Mouse (Mus musculus) mature B cell (primary cell): Measurements from ENCODE around the gene Gm21981.

Experiments used
- in situ Hi-C: fragments of 300-500 bp; cut with MboI; formaldehyde crosslinking; loops from 2 replicates; pipeline ENCODE4 v1.14.3; 2019

Gm21981 gene

DNA sequence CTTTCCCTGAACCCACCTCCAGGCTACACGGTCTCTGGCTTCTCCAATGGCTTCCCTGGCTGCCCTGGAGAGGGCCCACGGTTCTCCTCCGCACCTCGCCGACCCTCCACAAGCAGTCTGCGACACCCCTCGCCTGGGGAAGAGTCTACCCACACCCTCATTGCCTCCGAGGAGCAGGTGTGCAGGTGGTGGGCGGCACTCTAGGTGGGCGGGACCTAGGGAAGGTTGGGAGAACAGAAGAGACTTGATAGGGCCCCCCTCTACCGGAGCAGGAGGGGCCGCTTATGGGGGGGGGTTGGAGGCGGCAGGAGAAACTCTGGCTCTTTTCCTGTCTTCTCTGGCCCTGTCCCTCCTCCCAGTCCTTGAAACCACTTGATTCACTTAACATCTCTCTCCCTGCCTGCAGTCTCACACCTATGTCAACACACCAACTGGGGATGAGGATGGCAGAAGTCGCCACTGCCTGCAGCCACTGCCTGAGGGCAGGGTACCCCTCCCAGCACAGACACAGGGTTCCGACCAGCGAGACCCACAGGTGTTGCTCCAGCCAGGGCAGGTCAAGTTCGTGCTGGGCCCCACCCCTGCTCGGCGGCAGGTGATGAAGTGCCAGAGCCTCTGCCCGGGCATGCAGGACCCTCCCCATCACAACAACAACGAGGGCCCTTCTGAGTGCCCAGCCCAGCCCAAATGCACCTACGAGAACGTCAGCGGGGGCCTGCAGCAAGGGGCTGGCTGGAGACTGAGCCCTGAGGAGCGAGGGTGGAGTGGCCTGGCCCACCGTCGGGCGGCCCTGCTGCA lies 8.5 kb upstream of the Gm21981 start:
- in situ Hi-C loops = no loop called here

DNA sequence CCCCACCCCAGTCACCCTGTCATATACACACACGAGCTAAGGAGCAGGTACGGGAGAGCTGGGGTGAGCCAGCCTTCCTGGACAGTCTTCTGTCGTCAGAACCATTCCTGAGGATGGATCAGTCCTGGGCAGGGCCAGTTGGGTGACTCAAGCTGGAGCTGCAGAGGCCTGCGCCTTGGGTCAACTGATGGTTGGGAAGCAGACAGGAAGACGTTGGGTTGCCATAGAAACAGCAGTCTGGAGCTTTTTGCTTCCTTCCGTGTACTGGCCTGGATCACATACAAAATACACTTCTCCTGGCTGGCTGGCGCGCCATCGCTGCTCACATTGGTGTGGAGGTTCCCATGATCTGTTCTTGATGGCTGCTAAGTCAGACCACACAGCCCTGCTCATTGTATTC lies 7.5 kb upstream of the Gm21981 start:
- in situ Hi-C loops = no loop called here

DNA sequence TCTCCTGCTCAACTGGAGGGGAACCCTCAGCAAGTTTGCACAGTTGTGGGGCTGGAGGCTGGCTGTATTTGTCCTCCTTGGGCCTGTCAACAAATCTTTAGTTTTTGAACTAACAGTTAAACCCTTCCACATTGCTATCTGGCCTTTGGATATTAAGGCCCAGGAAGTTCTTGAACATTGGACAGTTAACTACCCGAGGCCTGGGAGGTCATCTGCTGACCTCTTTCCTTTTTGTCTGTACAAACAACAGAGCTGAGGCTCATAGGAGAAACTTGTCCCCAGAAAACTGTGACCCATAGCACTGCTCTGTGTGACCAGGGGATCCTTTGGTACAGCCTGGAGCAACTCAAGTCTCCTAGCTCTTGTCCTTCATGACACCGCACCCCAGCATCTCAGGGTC lies 4.8 kb upstream of the Gm21981 start:
- in situ Hi-C loops = no loop called here

DNA sequence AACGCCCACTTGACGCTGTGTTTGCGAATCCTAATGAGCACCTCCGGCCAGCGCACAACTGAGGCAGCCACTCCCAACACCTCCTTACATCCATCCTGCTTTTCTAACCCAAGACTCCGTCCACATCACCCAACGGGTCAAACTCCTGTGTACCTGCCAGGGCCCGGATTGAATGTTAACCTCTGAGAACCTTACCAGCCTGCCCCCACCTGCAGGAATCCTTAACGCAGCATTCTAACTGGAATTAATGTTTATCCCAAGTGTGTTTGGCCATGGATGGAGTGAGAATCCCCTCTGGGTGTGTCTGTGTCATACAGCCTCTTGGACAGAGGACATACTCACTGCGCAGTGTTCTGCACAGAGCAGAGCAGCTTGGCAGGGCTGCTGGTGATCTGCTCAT lies 3.9 kb upstream of the Gm21981 start:
- in situ Hi-C loops = no loop called here

DNA sequence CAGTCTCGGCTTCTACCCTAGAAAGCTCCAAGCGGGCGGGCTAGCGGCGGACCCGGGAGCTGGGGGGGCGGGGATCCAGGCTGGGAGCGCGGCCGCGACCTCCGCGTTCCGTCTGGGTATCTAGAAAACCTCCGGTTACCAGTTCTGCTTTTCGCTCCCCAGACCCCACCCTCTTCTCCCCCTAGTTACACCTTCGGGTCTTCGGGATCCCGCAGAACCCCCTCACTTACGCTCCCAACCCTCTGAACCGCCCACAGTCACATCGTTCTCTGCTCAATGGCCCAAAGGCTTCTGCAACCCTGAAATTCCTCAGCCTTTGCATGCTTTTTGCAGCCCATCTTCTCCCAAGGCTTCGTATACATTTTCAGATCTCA lies 1.1 kb upstream of the Gm21981 start:
- in situ Hi-C loops = no loop called here

DNA sequence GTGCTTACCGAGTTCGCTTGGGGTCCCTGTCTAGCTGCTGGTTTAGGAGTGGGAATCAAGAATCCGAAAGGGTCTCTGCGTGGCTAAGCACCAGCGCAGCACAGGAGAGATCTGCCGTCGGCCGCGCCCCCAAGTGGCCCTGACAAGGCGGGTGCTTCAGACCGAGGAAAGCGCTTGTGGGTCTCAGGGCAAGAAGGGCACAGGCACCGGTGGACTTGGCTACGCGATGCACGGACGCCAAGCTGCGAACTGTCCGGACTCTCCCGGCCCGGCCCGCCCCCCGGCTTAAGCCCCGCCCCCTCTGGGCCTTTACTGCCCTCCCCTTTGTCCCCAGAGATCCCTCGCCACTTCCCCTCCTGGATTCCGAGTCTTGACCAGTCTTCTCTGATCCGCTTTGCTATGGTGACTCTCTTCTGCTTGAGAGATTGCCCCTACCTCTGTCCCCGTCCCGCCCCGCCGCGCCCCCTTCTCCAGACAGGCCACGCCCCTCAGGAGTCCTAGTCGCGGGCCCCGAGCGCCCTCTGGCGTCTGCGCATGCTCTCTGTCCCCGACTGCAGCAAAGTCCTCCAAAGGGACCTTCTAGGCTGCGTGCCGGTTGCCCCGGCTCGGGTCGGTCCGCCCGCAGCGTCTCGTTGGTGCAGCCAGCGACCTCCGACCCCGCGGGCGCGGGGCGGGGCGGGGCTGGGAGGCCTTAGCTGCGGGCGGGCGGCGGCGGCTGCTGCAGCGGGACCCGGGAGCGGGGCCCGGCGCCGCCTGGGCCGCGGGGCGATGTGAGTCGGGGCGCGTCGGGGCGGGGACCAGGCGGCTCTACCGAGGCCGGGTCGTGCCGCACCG lies 465 bp upstream of the Gm21981 start, which contains the start of gene Prickle4:
Gene Prickle4, minus strand, starts transcription at position 234 of the 834 bp plus-strand sequence.
- in situ Hi-C loops = no loop called here

DNA sequence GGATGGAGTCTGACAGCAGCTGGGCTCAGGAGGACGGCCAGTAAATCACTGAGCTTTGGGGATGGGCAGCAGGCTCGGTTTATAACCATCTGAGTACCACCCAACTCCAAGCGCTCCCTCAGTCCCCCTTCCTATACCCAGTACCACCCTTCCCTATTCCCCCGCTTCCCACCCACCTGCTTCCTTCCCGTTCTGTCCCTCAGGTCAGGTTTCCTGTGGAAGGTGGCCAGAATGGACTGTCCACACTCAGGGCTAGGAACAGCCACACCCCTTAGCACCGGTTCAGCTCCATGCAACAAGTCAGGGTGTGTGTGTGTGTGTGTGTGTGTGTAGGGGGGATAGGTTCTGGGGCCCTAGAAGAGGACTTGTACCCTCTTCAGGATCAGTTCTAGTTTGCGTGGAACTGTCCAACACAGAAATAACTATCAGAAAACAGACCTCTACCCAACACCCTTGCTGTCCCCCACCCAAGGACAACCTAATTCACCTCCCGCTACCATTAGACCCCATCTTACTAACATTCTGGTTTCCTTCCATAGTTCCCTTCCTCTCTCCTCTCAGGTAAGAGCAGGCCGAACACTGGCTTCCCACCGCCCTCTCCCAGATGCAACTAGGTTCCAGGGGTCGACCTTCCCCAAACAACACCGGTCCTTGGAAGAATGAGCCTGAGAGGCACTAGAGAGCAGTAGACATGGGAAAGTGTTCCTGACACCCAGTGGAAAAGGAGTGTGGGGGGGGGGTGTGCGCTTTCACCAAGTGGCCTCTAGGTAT lies 399 bp downstream of the Gm21981 start:
- in situ Hi-C loops = no loop called here

DNA sequence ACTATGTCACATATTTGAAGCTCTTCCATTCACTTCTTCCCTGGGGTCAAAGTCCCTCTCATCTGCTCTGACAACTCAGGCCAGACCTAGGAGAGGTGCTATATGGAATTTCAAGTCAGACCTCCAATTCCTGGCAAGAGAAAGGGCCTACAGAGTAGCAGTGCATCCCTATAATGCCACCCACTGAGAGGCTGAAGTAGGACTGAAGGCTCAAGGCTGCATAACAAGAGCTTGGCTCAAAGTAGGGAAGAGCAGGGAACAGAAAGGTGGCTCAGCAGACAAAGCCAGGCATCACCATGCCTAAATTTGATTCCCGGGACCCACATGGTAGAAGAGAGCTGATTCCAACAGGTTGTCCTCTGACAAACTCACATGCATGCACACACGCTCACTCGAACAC lies 2.6 kb downstream of the Gm21981 start:
- in situ Hi-C loops = no loop called here

DNA sequence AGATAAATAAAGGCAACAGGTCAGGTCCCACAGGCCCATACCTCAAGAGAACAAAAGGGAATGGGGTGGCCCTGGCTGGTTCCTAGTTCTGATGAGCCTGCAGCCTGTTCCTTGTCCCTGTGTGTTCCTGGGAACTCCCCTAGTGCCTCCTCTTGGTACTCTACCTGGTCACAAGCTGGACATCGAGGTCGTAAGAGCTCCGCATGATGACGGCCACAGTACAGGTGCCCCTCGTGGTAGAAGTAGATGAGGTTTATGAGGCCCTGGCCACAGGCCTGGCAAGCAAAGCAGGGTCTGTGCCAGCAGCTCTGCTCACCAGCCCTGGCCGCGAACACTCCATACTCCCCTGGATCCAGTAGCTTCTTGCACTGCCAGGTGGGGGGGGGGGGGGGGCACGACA lies 4.4 kb downstream of the Gm21981 start:
- in situ Hi-C loops = loop anchor here (5.0 kb wide), 1 partner anchor 78 kb away; the partner anchor contains the start of genes Bysl, Gm20517 and Med20

DNA sequence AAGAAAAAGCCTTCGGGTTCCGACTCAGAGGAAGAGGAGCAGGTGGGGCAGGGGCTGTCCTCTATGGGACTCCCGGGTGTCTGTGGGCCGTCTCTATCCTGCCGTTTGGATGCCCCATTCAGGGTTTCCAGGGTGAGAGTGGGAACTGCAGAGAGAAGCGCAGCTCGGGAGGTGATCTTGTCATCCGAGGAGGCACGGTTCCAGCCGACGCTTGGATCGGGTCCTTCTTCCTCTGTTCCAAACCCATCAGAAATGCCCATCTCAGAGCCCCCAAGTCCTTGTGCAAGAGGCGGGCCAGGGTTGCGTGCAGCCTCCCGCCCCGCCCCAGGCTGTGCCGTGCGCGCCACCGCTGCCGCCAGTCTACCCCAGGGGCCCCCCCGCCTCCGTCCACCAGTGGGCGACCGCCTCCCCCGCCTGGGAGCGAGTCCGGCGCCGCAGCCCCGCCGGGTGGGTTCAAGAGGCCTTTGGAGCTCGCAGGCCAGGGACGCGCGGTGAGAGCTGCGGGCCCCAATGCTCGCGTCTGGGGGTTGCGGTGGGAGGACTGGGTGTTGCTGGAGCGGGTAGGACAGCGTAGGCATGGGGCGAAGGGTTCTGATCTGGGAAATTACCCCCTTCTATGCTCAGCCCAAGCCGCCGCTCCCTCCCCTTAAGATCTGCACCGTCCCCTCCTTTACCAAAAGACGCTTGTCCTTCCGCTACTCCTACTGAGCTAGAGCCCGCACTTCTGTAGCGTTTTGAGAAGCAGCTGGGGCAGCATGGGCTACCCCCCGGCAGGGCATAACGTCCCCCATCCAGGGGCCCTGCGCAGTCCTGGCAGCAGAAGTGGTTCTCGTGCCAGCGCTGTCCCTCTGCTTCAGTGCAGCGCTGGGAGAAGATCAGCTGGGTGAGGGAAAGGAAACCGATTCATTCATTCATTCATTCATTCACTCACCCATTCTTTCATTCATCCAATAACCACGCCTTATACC lies 5.4 kb downstream of the Gm21981 start, which contains the start of gene Frs3:
Gene Frs3, plus strand, starts transcription at position 423 of the 968 bp plus-strand sequence.
- in situ Hi-C loops = loop anchor here (5.0 kb wide), 1 partner anchor 77 kb away; the partner anchor contains the start of genes Bysl, Gm20517 and Med20

DNA sequence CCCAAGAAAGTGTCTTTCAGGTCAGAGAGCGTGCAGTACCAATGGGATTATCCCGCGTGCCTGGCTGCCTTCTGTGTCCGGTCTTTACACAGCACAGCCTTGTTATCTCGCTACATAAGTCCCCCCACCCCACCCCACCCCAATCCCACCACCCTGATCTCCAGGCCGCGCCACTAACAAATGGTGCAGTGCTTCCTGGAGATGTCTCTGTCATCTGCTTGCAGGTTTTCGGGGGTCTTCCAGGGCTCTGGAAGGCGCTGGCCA lies 6.0 kb downstream of the Gm21981 start, which contains the start of gene Tomm6:
Gene Tomm6, minus strand, starts transcription at position 43 of the 264 bp plus-strand sequence.
- in situ Hi-C loops = loop anchor here (5.0 kb wide), 1 partner anchor 76 kb away; the partner anchor contains the start of genes Bysl, Gm20517 and Med20

DNA sequence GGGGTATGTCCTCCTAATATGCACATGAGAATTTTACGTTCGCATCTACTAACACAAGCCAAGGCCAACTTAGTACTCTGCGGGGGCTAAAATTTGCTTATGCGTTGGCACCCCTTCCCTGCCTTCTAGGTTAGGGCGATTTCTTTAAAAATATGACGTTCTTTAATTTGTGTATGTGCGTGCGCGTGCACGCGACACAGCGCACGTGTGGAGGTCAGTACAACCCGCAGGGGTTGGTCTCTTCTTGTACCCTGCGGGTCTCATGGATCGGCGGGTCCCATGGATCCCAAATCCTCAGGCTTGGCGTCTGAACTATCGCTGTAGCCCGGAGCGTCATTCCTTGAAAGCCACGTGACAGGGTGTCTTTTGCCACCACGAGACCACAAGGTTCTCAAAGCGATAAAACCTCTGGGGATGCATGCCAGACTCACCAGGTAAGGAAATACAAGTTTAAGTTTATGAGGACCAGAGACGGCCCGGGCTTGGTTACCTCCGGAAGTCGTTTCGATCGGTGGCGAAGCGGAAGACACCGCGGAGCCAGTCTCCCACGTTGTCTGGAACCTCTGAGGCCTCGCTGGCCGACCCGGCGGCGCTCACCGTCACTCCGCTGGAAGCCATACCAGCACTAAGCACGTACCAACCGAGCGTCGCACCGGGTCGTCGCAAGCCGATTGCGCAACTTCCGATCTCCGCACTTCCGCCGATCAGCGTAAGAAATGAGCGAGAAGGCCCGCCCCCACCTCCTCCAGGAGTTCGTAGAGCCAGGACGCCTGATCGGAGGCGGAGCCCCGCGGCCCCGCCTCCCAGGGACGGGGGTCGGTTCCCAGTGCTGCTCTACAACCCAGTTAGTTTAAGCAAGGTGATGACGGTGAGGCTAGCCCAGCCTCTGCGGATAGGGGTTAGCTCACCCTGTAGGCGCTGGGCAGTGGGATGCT lies 6.6 kb downstream of the Gm21981 start:
- in situ Hi-C loops = loop anchor here (5.0 kb wide), 1 partner anchor 75 kb away; the partner anchor contains the start of genes Bysl, Gm20517 and Med20

DNA sequence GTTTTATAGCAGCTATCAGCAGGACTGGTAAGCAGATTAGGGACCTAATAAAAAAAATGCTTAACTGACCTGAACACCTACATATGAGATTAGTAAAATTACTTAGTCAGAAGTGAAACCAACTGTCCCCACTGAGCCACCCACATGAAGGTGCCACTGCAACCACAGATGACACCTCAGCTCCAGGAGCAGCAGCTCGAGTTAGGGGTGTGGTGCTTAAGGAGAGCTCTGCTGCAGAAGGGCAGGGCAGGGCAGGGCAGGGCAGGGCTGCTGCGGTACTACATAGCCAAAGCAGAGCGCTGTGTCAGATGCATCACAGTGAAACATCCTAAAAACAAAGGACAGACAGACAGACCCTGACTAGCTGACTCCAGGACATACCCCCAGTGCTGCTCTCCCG lies 11.4 kb downstream of the Gm21981 start:
- in situ Hi-C loops = no loop called here

DNA sequence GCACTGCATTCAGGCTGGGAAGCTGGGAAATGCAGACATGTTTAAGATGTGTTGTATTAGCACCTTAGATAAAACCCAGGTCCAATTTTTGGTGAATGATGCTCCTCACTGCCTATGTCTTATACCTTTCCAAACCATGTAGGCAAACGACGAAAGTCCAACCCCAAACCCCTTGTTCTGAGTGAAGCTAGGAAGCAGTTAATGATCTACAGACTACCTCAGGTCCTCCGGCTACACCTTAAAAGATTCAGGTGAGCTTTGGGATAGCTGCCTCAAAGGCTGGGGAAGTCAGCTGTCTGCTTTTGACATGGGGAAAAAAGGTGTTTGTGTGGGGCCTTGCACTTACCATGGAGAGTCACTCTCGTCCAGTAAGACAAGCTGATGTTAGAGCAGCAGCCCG lies 15.6 kb downstream of the Gm21981 start:
- in situ Hi-C loops = no loop called here

DNA sequence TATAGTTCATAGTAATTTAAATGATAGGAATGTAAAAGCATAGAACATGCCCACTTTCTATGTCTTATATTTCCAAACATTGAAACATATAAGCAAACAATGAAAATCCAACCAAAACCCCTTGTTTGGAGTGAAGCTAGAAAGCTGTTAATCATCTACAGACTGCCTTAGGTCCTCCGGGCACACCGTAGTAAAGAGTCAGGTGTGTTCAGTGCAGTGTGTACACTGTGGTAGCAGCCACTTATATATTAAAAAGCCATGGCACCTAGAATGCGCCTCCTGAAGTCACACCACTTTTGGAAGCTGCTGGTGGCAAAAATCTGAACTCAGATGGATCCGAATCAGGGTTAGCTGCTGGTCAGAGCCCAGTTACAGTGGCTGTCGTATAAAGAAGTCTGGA lies 16.0 kb downstream of the Gm21981 start:
- in situ Hi-C loops = no loop called here

DNA sequence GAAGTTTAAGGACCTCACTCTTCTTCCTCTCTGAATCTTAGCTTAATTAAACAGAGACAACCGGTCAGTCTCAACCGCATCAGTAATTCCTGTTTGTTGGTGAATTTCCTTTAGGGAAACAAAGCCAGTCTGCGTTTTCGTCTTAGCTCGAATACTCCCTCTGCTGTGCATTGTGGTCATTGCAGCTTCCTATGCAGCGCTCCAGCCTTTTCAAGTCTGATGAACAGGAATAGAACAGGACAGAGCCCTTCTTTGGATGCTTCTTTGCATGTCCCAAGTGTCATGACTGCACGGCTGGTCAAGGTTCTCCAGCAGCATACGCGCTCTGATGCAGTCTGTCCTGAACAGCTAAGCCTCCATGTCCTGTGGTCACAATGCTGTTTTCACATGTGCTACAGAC lies 17.7 kb downstream of the Gm21981 start:
- in situ Hi-C loops = no loop called here

DNA sequence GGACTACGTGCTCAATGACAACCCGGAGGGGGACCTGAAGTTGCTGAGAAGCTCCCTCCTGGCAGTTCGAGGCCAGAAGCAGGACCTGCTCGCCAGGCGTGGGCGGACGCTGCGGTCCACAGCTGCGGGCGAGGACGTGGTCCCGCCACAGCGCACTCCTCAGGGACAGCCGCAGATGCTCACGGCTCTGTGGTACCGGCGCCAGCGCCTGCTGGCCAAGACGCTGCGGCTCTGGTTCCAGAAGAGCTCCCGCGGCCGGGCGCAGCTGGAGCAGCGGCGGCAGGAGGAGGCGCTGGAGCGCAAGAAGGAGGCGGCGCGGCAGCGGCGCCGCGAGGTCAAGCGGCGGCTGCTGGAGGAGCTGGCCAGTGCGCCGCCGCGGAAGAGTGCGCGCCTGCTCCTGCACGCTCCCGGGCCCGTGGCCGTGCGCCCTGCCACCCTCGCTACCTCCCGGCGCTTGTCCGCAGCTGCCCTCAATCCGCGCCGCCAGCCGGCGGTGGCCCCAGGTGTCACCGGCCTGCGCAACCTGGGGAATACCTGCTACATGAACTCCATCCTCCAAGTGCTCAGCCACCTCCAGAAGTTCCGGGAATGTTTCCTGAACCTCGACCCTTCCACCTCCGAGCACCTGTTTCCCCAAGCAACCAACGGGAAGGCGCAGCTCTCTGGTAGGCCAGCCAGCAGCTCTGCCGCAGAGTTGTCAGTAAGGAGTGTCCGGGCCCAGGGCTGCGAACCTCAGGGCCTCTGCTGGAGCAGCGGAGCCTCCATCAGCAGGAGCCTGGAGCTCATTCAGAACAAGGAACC lies 21.7 kb downstream of the Gm21981 start:
- in situ Hi-C loops = no loop called here

DNA sequence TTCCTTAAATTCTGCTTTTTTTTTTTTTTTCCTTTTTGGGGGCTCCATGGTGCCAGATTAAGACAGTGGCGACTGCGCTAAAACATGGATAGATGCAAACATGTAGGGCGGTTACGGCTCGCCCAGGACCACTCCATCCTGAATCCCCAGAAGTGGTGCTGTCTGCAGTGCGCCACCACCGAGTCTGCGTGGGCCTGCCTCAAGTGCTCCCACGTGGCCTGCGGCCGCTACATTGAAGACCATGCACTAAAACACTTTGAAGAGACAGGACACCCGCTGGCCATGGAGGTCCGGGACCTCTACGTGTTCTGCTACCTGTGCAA lies 22.3 kb downstream of the Gm21981 start:
- in situ Hi-C loops = no loop called here

DNA sequence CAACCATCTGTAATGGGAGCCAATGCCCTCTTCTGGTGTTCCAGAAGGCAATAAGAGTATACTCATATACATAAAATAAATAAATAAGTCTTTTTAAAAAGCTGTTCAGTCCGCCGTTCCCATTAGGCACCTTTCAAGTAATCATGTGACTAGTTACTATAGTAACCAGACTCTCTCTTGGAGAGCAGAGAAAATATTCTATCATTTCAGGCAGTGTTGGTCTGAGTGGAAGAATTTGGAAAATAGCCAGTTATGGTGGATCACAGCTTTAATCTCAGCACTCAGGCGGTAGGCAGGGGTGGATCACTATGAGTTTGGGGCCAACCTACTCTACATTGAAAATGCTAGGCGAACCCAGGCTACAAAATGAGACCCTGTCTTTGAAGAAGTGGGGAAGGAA lies 25.1 kb downstream of the Gm21981 start:
- in situ Hi-C loops = no loop called here
